Mouse (Mus musculus) thymus, postnatal 0 days (tissue): ENCODE measurements around the gene Tfap2e. TPM values are rescaled to one million over a fixed set of nuclear protein-coding genes. Genes with fewer than 3 reads are reported as not detected.

Source experiments
- DNase-seq: peaks from one replicate; pipeline ENCODE4 v3.0.0-alpha.2; 2015; ENCODE audit warnings: low spot score
- polyA plus RNA-seq: library from polyadenylated mRNA; unstranded; fragments of >200 nt; fragmentation: Nextera tagmentation; extraction: Ambion mirVana; gene quantifications from 2 replicates; pipeline ENCODE4 v1.2.1, GENCODE M21; 2015

Tfap2e gene
- polyA plus RNA-seq, result not detected in 2 replicates

- DNase-seq, result no peak
Observed at GRCm38 (mm10) chr4:126736001-126736414, at the start of gene Tfap2e. Gene Tfap2e, minus strand, starts transcription at chr4:126736240.

- no peak for DNase-seq
Observed at GRCm38 (mm10) chr4:126782996-126783395, 47.0 kb upstream of the Tfap2e start.

GRCm38 (mm10) chr4:126782512-126782911 lies 46.5 kb upstream of the Tfap2e start:
- no peak for DNase-seq

- no peak for DNase-seq
Observed at GRCm38 (mm10) chr4:126781871-126782270, 45.8 kb upstream of the Tfap2e start.

GRCm38 (mm10) chr4:126779826-126780775 lies 44.1 kb upstream of the Tfap2e start:
- no peak for DNase-seq

- no peak for DNase-seq
Observed at GRCm38 (mm10) chr4:126779148-126779581, 43.1 kb upstream of the Tfap2e start.

- no peak for DNase-seq
Observed at GRCm38 (mm10) chr4:126775182-126775581, 39.1 kb upstream of the Tfap2e start.

- no peak for DNase-seq
Observed at GRCm38 (mm10) chr4:126773871-126774270, 37.8 kb upstream of the Tfap2e start.

GRCm38 (mm10) chr4:126770831-126771230 lies 34.8 kb upstream of the Tfap2e start:
- no peak for DNase-seq

GRCm38 (mm10) chr4:126769800-126770563 lies 33.9 kb upstream of the Tfap2e start:
- DNase-seq, result no peak

- DNase-seq, result no peak
Observed at GRCm38 (mm10) chr4:126763483-126763882, 27.4 kb upstream of the Tfap2e start.

GRCm38 (mm10) chr4:126762586-126763359 lies 26.7 kb upstream of the Tfap2e start:
- no peak for DNase-seq

GRCm38 (mm10) chr4:126759435-126759834 lies 23.4 kb upstream of the Tfap2e start:
- no peak for DNase-seq

GRCm38 (mm10) chr4:126758299-126758698 lies 22.3 kb upstream of the Tfap2e start:
- DNase-seq, result no peak

- no peak for DNase-seq
Observed at GRCm38 (mm10) chr4:126756766-126757165, 20.7 kb upstream of the Tfap2e start.

- no peak for DNase-seq
Observed at GRCm38 (mm10) chr4:126754736-126755374, 18.8 kb upstream of the Tfap2e start.

GRCm38 (mm10) chr4:126754231-126754611 lies 18.2 kb upstream of the Tfap2e start:
- DNase-seq, result no peak

- peak; percentile 96 for DNase-seq
Observed at GRCm38 (mm10) chr4:126753268-126754230, 17.5 kb upstream of the Tfap2e start, which contains the start of the genes Ncdn and AU040320. Gene Ncdn, minus strand, starts transcription at chr4:126753438. Gene AU040320, plus strand, starts transcription at chr4:126753544.

GRCm38 (mm10) chr4:126752608-126753141 lies 16.6 kb upstream of the Tfap2e start:
- no peak for DNase-seq
